Mouse (Mus musculus): ENCODE data around the gene Aldh8a1. TPM values are rescaled to one million over a fixed set of nuclear protein-coding genes. Genes with fewer than 3 reads are reported as not detected.
A peak's percentile ranks its signal among the peaks of the same experiment; 100 is the strongest.

Gene Aldh8a1
- polyA plus RNA-seq (2016; fragmentation: Nextera tagmentation; extraction: Ambion mirVana): 0.10 and 0.19 TPM in 2 replicates

DNA sequence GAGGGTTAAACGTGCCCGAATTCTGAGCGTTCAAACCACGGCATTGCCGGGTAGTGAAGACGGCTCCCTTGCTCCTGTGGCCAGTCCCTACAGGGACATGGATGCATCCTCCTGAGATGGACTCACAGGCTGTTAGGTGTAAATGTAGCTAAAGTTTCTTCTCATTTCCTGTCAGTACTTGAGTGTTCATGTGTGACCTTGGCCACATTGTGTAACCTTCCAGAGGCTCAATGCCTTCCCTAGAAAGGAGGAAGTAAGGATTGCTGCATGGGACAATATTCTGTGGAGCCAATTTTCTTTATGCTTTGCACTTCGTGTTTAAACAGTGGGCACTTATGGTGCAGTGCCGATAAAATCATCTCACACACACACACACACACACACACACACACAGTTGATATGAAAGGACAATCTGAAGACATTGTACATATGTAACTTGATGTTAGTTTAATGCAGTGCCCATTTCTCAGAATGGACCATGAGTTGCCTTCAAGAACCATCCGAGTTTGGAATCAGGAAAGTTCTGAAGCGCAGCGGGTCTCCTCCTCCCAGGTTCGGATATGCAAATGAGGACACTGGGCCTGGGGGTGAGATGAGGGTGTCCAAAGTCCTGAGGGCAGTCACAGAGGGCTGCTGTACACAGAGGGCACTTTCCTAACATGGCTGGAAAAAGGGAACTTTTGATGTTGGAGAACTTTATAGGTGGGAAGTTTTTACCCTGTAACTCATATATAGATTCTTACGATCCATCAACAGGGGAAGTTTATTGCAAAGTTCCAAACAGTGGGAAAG is at the start of gene Aldh8a1:
Gene Aldh8a1, plus strand, starts transcription at position 610 of the 792 bp plus-strand sequence.
- no peaks in the 10 kb centered on the region for H3K9me3 ChIP-seq
- peak within 1 kb of the TSS; percentile 16; the same call in 1 of the 2 replicates for H3K27ac ChIP-seq
- no peak within 1 kb of the TSS for H3K4me3 ChIP-seq
- no peaks in the 10 kb centered on the region for H3K4me1 ChIP-seq
- 82% methylated on average over 13 of the region's 13 CpGs for WGBS
- H3K27me3 ChIP-seq (ENCODE audit: insufficient read depth, poor library complexity, severe bottlenecking): no peaks in the 10 kb centered on the region
- DNase-seq (ENCODE audit: low spot score): no peak
- H3K36me3 ChIP-seq: no peaks in the 10 kb centered on the region

DNA sequence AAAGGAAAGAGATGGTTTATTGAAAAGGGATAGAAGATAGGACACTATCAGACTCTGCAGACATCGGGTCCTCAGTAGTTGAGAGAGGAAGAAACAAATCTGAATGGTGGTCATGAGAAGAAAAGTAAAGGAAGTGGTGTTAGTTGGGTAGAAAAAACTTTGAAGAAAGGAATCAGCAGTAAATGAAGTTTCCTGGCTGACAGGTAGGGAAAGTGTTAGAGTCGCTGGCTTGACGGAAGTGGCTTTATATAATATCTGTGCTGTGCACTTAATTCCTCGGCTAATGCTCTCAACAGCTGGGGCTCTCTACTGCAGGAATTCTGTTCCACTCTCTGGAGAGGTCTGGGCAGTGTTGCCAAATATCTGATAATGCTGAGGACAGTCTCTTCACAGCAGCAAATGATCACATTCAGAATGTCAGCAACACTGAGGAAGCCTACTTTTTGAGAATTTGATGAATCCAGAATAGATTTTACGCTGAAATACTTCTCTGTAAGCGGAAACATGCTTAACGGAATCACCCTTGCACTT is 49.4 kb upstream of the Aldh8a1 start:
- Histone ChIP-seq H3K27me3 (ENCODE audit: insufficient read depth, poor library complexity, severe bottlenecking) (no peaks in the 10 kb centered on the region), H3K9me3 (no peaks in the 10 kb centered on the region), H3K4me3 (no peak overlapping the region), H3K36me3 (peaks cover 13% of the 10 kb centered on the region), H3K27ac (no peak overlapping the region), H3K4me1 (no peaks in the 10 kb centered on the region; the same call in 1 of the 2 replicates)
- WGBS: 67% methylated on average over 7 of the region's 7 CpGs
- no peak for DNase-seq (ENCODE audit: low spot score)

DNA sequence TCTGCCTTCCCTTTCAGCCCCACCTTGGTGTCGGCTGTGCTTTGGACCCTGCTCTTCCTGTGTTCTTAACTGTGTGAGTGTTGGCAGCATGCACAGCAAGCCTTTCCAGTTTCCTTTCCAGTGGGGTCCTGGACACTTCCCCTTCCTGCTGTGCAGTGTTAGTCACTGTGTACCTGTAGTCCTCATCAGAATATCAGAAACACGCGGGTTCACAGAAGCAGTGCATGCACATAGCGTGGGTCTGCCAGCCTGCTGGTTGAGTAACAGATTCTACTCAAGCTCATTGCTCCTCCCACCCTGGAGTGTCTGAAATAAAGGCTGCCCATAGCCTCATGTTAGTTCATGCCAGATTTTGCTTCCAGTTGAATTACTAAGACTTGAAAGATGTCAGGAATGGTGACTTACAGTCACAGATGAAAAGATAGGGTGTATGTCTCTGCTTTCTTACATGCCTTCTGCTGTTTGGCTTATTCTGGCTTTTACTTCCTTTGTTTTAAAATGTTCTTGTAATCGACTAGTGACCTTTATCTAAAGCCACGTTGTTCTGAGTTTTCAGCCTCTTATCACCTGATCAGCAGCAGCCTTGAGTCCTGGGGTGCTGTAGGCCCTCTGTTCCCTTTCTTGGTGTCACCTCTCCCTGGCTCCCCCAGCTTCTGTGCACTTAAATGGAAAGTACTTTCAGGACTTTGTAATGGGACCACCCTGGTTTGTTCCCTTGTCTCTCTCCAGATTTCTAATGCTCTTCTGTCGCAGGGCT is 42.6 kb upstream of the Aldh8a1 start:
- H3K9me3 ChIP-seq: no peaks in the 10 kb centered on the region
- H3K4me3 ChIP-seq: no peak overlapping the region
- H3K4me1 ChIP-seq: no peaks in the 10 kb centered on the region
- H3K27ac ChIP-seq: no peak overlapping the region
- no peak for DNase-seq (ENCODE audit: low spot score)
- H3K36me3 ChIP-seq: peaks cover 55% of the 10 kb centered on the region
- H3K27me3 ChIP-seq (ENCODE audit: insufficient read depth, poor library complexity, severe bottlenecking): no peaks in the 10 kb centered on the region
- 60% methylated on average over 7 of the region's 7 CpGs for WGBS

DNA sequence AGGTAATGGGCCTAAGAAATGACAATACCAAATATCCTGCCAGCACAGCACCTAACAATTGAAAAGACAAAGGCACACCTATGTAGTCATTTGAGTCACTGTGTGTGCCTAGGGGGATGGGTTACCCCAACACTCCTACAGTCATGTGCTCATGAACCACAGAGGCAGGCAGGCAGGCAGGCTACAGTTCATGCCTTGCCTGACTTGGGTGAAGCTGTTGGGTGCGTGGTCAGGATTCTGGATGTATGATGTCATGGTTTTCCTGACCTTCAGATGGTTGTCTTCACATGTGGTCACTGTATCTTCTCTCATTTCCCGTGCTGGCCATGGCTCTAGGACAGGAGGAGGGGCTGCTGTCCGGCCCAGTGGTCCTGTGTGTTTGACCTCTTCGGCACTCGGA is 41.6 kb upstream of the Aldh8a1 start:
- 90% methylated on average over 5 of the region's 5 CpGs for WGBS
- Histone ChIP-seq H3K36me3 (peaks cover 57% of the 10 kb centered on the region), H3K27ac (no peak overlapping the region), H3K27me3 (ENCODE audit: insufficient read depth, poor library complexity, severe bottlenecking) (no peaks in the 10 kb centered on the region), H3K4me1 (no peaks in the 10 kb centered on the region), H3K9me3 (no peaks in the 10 kb centered on the region), H3K4me3 (no peak overlapping the region)
- no peak for DNase-seq (ENCODE audit: low spot score)

DNA sequence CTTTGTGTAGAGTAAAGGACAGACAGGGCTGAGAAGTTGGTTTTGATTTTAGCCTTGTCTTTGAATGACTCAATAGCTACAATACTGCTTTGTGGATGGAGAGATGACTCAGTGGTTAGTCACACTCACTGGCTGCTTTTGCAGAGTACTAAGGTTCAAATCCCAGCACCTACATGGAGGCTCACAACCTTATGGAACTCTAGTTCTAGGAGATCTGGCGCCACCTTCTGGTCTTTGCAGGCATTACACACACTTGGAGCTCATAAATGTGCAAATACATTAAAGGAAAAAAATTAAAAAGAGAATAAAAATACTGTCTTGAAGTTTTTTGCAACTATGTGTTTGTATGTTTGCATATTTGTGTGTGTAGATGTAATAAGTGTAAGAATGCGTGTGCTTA is 39.9 kb upstream of the Aldh8a1 start:
- Histone ChIP-seq H3K27ac (no peak overlapping the region), H3K4me3 (no peak overlapping the region), H3K4me1 (no peaks in the 10 kb centered on the region), H3K36me3 (peaks cover 54% of the 10 kb centered on the region), H3K27me3 (ENCODE audit: insufficient read depth, poor library complexity, severe bottlenecking) (no peaks in the 10 kb centered on the region), H3K9me3 (no peaks in the 10 kb centered on the region)
- WGBS: 58% methylated on average over 2 of the region's 2 CpGs
- DNase-seq (ENCODE audit: low spot score): no peak

DNA sequence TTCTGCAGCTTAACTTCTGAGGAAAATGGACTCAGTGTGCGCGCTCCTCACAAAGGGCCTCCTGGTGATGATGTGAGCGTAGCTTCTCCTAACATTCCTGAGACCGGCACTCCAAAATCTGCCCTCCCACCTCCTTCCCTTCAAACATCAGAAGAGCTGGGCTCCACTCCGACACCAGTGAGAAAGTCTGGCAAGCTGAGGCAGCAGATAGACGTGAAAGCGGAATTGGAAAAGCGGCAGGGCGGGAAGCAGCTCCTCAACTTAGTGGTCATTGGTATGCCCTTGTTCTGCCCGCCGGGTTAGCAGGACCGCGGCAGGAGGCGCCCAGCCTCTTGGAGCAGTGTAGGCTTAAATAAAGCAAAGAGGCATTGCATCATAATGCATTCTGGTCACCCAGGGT is 35.4 kb upstream of the Aldh8a1 start:
- peaks cover 60% of the 10 kb centered on the region for H3K36me3 ChIP-seq
- DNase-seq (ENCODE audit: low spot score): no peak
- H3K9me3 ChIP-seq: no peaks in the 10 kb centered on the region
- no peak overlapping the region for H3K27ac ChIP-seq
- no peaks in the 10 kb centered on the region for H3K27me3 ChIP-seq (ENCODE audit: insufficient read depth, poor library complexity, severe bottlenecking)
- 90% methylated on average over 14 of the region's 14 CpGs for WGBS
- no peak overlapping the region for H3K4me3 ChIP-seq
- H3K4me1 ChIP-seq: no peaks in the 10 kb centered on the region

DNA sequence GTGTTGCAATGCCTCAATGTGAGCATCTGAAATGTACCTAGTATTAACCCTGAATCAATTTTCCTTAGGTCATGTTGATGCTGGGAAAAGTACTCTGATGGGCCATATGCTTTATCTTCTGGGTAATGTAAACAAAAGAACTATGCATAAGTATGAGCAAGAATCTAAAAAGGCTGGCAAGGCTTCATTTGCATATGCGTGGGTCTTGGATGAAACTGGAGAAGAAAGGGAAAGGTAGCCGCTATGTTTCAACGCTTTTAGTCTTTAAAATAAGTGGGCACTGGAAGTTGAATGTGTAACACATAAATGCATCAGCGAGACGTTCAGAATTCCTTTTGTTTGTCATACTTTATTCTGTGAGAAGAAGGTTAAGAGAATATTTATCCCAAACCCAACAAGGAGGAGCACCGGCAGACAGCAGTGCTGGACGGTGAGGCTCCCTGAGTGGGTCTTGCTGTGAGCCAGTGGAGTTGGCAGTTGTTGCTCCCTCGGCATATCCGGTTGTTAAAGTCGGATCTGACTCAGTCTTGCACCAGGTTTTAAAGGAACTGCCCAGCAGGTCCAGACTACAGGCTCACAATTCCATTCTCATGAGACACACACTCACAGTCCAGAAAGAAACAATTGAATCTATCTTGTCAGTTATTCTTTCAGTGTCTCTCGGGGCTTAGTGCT is 34.6 kb upstream of the Aldh8a1 start:
- no peak overlapping the region for H3K4me3 ChIP-seq
- H3K9me3 ChIP-seq: no peaks in the 10 kb centered on the region
- 87% methylated on average over 11 of the region's 11 CpGs for WGBS
- DNase-seq (ENCODE audit: low spot score): no peak
- no peaks in the 10 kb centered on the region for H3K27me3 ChIP-seq (ENCODE audit: insufficient read depth, poor library complexity, severe bottlenecking)
- H3K36me3 ChIP-seq: peaks cover 60% of the 10 kb centered on the region
- no peak overlapping the region for H3K27ac ChIP-seq
- H3K4me1 ChIP-seq: no peaks in the 10 kb centered on the region

DNA sequence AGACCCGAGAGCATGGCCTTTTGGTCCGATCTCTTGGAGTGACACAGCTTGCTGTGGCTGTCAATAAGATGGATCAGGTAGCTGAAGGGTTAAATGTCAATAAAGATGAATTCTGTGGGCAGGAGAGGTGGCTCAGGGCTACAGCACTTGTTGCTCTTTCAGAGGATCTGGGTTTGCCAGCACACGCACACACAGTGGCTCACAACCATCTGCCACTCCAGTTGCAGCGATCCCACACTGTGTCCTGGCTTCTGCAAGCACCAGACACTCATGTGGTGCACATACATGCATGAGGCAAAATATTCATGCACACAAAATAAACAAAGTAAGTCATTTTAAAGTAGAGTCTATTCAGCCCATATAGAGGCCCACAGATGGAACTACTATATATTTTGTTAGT is 29.8 kb upstream of the Aldh8a1 start:
- 93% methylated on average over 4 of the region's 4 CpGs for WGBS
- H3K27me3 ChIP-seq (ENCODE audit: insufficient read depth, poor library complexity, severe bottlenecking): no peaks in the 10 kb centered on the region
- peaks cover 58% of the 10 kb centered on the region for H3K36me3 ChIP-seq
- H3K4me1 ChIP-seq: no peaks in the 10 kb centered on the region
- DNase-seq (ENCODE audit: low spot score): no peak
- no peak overlapping the region for H3K4me3 ChIP-seq
- no peak overlapping the region for H3K27ac ChIP-seq
- H3K9me3 ChIP-seq: no peaks in the 10 kb centered on the region

DNA sequence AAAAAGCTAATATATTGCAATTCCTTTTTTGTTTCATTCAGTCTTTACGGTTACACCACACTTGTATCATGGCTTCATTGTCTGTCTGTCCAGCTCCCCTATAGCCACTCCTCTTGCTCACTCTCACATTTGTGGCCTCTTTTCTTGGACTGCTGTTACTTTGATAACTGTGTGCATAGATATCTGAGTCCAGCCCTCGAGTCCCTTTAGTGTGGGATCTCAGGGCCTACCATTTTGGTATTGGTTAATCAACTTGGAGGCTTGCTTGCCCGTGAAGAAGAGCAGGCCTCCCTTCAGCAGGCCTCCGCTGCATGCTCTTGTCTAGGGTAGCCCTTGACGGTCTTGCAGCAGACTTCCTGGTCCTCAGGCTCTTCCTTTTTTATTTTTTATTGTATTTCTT is 27.6 kb upstream of the Aldh8a1 start:
- Histone ChIP-seq H3K36me3 (peaks cover 64% of the 10 kb centered on the region), H3K4me3 (no peak overlapping the region)

DNA sequence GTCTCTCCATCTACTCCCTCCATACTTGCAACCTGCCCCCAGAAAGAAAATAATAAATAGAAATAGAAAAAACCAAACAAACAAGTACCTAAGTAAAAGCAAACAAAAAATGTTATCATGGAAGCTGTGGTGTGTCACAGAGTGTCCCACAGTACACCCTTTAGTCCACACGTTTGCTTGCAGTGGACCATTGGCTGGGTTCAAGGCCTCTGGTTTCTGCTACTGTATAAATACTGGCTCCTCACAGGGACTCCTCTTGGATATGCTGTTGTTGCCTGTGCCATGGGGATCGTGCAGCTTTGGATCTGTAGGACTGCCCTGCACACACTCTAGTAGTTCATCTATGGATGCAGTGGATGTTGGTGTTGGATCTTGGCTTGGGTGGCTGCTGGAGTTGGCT is 27.1 kb upstream of the Aldh8a1 start:
- Histone ChIP-seq H3K27ac (no peak overlapping the region), H3K36me3 (peaks cover 66% of the 10 kb centered on the region), H3K4me1 (no peaks in the 10 kb centered on the region), H3K27me3 (ENCODE audit: insufficient read depth, poor library complexity, severe bottlenecking) (no peaks in the 10 kb centered on the region), H3K9me3 (no peaks in the 10 kb centered on the region), H3K4me3 (no peak overlapping the region)
- no peak for DNase-seq (ENCODE audit: low spot score)
- 93% methylated on average over 2 of the region's 2 CpGs for WGBS

More for the DNA sequence above, 27.6 kb upstream of the Aldh8a1 start:
- DNase-seq (ENCODE audit: low spot score): no peak
- Histone ChIP-seq H3K27me3 (ENCODE audit: insufficient read depth, poor library complexity, severe bottlenecking) (no peaks in the 10 kb centered on the region), H3K27ac (no peak overlapping the region), H3K9me3 (no peaks in the 10 kb centered on the region), H3K4me1 (no peaks in the 10 kb centered on the region)
- WGBS: 87% methylated on average over 5 of the region's 5 CpGs

DNA sequence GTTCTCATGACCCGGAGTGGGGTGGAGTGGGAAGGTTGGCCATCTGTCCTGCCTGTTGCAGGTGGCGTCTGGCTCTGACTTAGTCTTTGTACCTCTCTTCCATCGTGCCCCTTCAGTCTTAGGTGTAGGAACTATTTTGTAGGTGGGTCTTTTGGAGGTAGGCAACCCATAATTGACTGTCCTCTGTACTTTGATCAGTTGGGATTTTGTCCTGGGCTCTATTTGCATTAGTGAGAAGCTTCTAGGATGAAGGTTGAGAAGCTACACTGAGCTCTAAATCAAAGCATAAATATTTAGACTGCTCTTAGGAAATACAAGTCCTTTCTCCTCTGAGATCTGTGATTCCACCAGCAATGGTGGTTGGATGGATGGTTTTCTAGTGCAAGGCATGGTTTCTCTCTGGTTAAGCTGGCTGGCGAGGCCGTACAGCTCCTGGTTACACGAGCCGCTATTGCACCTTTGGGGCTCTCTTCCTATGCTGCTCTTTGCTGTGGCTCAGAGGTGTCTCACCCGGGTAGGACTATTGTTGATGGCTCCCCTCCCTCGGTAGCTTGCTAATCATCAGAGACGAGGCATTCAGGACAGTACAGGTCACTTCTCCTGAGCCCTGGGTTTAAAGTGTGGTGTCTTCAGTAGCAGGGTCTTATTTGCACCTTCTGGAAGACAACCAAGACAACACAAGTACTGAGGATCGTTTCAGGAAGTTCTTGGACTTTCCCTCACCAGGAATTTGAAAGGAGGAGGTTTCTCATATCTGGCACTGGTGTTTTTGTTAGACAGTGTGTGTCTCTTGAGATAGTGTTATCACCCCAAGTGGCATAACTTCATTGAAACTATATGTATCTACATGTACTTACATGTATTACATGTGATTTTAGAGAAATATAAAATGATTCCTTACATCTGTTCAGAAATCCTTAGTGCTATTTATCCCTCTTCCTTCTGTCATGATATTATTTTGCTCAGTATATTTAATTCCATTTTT is 26.3 kb upstream of the Aldh8a1 start:
- DNase-seq (ENCODE audit: low spot score): no peak
- WGBS: 90% methylated on average over 11 of the region's 11 CpGs
- Histone ChIP-seq H3K27ac (no peak overlapping the region), H3K9me3 (no peaks in the 10 kb centered on the region), H3K36me3 (peaks cover 63% of the 10 kb centered on the region), H3K4me1 (no peaks in the 10 kb centered on the region), H3K27me3 (ENCODE audit: insufficient read depth, poor library complexity, severe bottlenecking) (no peaks in the 10 kb centered on the region), H3K4me3 (no peak overlapping the region)

DNA sequence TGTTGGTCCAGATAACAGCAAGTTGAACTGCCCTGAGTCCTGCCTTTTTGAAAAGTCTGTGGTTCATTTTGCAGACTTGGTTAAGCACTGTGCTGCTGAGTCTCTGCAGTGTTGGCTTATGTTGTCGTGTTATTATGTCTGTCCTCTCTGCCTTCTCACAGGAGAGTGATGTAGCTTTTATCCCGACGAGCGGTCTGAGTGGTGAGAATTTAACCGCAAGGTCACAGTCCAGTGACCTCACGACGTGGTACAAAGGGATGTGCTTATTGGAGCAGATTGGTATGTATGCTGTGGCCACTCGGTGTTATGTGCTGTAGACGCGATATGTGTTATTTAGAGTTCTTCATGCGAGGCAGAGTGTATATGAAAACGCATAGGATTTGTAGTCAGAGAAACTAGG is 25.3 kb upstream of the Aldh8a1 start:
- no peak overlapping the region for H3K27ac ChIP-seq
- no peak overlapping the region for H3K4me3 ChIP-seq
- H3K9me3 ChIP-seq: no peaks in the 10 kb centered on the region
- no peaks in the 10 kb centered on the region for H3K27me3 ChIP-seq (ENCODE audit: insufficient read depth, poor library complexity, severe bottlenecking)
- no peaks in the 10 kb centered on the region for H3K4me1 ChIP-seq
- WGBS: 90% methylated on average over 12 of the region's 12 CpGs
- H3K36me3 ChIP-seq: peaks cover 67% of the 10 kb centered on the region
- DNase-seq (ENCODE audit: low spot score): no peak
